Mouse (Mus musculus): ENCODE results near the gene Gpx3. TPM values are rescaled to one million over a fixed set of nuclear protein-coding genes. Genes with fewer than 3 reads are reported as not detected.
A peak's percentile ranks its signal among the peaks of the same experiment; 100 is the strongest.
"Not testable (repeated sequence)": the region's sequence is repeated elsewhere in the genome, so short reads cannot be mapped to it uniquely, and the experiment has no call there.

The Gpx3 gene
- polyA plus RNA-seq, 1 experiment from 2014 or later: 18.0 TPM

DNA sequence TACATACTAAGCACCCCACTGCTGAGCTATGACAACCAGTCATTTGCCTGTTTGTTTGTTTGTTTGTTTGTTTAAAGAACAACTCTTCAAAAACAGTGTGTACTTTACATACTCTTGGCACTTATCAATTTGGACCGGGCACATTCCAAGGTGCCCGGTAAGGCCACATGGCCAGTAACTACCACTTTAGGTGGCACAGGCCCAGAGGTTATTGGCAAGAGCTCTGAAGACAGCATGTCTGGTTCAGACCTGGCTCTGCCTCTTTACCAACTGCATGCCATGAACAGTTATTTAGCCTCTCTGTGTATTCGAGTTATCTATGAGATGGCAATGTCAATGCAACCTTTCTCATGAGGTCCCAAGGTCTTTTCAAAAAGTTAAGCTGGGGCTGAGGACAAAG is 5.6 kb upstream of the Gpx3 start:
- H3K36me3 ChIP-seq (ENCODE audit: control insufficient read depth, insufficient read depth); H3K9me3 ChIP-seq (ENCODE audit: control insufficient read depth, low read length); H3K4me3 ChIP-seq (replicated peaks; ENCODE audit: low read length); H3K4me2 ChIP-seq (ENCODE audit: low read length); H3K27me3 ChIP-seq (replicated peaks; ENCODE audit: control insufficient read depth, insufficient read depth, low read length); H3K4me1 ChIP-seq (replicated peaks; ENCODE audit: control insufficient read depth, insufficient read depth, low read length); H3K27ac ChIP-seq (ENCODE audit: low read length); ATAC-seq; H3K9ac ChIP-seq (replicated peaks; ENCODE audit: low read depth, low read length): not testable (repeated sequence)
- 88% methylated on average over 3 of the region's 3 CpGs for WGBS

DNA sequence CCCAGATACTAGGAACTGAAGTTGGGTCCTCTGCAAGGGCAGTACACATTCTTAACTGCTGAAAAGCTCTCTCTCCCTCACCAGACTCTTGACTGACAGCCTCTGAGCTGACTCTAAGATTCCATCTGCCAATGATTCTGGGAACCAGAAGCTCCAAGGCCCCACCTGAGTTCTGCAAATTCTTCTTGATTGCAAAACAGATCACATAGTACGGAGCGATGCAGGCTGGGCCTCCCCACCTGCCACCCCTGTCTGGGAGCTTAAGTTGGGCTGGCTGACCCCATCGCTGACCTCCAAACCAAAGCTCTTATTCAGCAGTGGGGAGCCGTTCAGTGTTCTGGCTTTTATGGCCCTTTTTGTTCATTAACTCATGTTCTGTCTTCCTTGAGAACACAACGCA is 4.8 kb upstream of the Gpx3 start:
- Histone ChIP-seq H3K4me3 (replicated peaks; ENCODE audit: low read length) (no peak overlapping the region), H3K9me3 (ENCODE audit: control insufficient read depth, low read length) (no peaks in the 10 kb centered on the region), H3K9ac (replicated peaks; ENCODE audit: low read depth, low read length) (no peak overlapping the region), H3K27me3 (replicated peaks; ENCODE audit: control insufficient read depth, insufficient read depth, low read length) (no peaks in the 10 kb centered on the region), H3K36me3 (ENCODE audit: control insufficient read depth, insufficient read depth) (no peaks in the 10 kb centered on the region), H3K27ac (ENCODE audit: low read length) (no peak overlapping the region), H3K4me1 (replicated peaks; ENCODE audit: control insufficient read depth, insufficient read depth, low read length) (0 out of 2 replicates have a peak, but pooled peaks cover 3% of the 10 kb centered on the region), H3K4me2 (ENCODE audit: low read length) (no peak overlapping the region)
- 56% methylated on average over 5 of the region's 5 CpGs for WGBS
- no peak for ATAC-seq

DNA sequence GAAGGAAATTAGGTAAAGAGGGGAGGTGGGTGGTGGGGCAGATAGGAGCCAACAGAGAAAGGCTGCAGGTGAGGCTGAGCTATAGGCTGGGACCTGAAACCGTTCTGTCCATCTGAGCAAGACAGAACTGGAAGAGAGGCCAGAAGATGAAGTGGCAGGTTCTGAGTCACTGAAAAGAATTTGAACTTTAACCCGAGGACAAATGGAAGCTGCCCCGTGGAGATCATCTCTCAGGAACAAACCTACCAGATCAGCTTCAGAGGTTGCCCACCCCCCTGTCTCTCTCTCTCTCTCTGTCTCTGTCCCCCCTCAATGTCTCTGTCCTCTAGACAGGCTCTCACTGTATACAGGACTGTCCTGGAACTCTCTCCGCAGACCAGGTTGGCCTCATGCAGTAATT is 2.6 kb upstream of the Gpx3 start:
- no peak overlapping the region for H3K4me3 ChIP-seq (replicated peaks; ENCODE audit: low read length)
- no peaks in the 10 kb centered on the region for H3K27me3 ChIP-seq (replicated peaks; ENCODE audit: control insufficient read depth, insufficient read depth, low read length)
- no peak overlapping the region for H3K27ac ChIP-seq (ENCODE audit: low read length)
- H3K4me1 ChIP-seq (replicated peaks; ENCODE audit: control insufficient read depth, insufficient read depth, low read length): 0 out of 2 replicates have a peak, but pooled peaks cover 3% of the 10 kb centered on the region
- no peaks in the 10 kb centered on the region for H3K36me3 ChIP-seq (ENCODE audit: control insufficient read depth, insufficient read depth)
- 82% methylated on average over 4 of the region's 4 CpGs for WGBS
- no peak overlapping the region for H3K4me2 ChIP-seq (ENCODE audit: low read length)
- no peak for ATAC-seq
- no peaks in the 10 kb centered on the region for H3K9me3 ChIP-seq (ENCODE audit: control insufficient read depth, low read length)
- H3K9ac ChIP-seq (replicated peaks; ENCODE audit: low read depth, low read length): no peak overlapping the region

GRCm38 (mm10) chr11:54903339-54903738 is 1.1 kb downstream of the Gpx3 start:
- Histone ChIP-seq H3K9me3 (ENCODE audit: control insufficient read depth, low read length) (no peaks in the 10 kb centered on the region), H3K27ac (ENCODE audit: low read length) (no peak overlapping the region), H3K4me3 (replicated peaks; ENCODE audit: low read length) (peak overlapping the region; percentile 53), H3K4me2 (ENCODE audit: low read length) (peak overlapping the region; percentile 87), H3K4me1 (replicated peaks; ENCODE audit: control insufficient read depth, insufficient read depth, low read length) (0 out of 2 replicates have a peak, but pooled peaks cover 3% of the 10 kb centered on the region), H3K9ac (replicated peaks; ENCODE audit: low read depth, low read length) (no peak overlapping the region), H3K27me3 (replicated peaks; ENCODE audit: control insufficient read depth, insufficient read depth, low read length) (no peaks in the 10 kb centered on the region), H3K36me3 (ENCODE audit: control insufficient read depth, insufficient read depth) (no peaks in the 10 kb centered on the region)
- ATAC-seq: no peak
- WGBS: 80% methylated on average over 5 of the region's 5 CpGs

- Histone ChIP-seq H3K9me3 (ENCODE audit: control insufficient read depth, low read length) (no peaks in the 10 kb centered on the region), H3K27me3 (replicated peaks; ENCODE audit: control insufficient read depth, insufficient read depth, low read length) (no peaks in the 10 kb centered on the region), H3K4me3 (replicated peaks; ENCODE audit: low read length) (no peak overlapping the region), H3K4me2 (ENCODE audit: low read length) (no peak overlapping the region), H3K9ac (replicated peaks; ENCODE audit: low read depth, low read length) (no peak overlapping the region), H3K36me3 (ENCODE audit: control insufficient read depth, insufficient read depth) (no peaks in the 10 kb centered on the region), H3K27ac (ENCODE audit: low read length) (no peak overlapping the region), H3K4me1 (replicated peaks; ENCODE audit: control insufficient read depth, insufficient read depth, low read length) (0 out of 2 replicates have a peak, but pooled peaks cover 3% of the 10 kb centered on the region)
- WGBS: 57% methylated on average over 4 of the region's 4 CpGs
- no peak for ATAC-seq
Measured at GRCm38 (mm10) chr11:54903940-54904706, 1.9 kb downstream of the Gpx3 start.

DNA sequence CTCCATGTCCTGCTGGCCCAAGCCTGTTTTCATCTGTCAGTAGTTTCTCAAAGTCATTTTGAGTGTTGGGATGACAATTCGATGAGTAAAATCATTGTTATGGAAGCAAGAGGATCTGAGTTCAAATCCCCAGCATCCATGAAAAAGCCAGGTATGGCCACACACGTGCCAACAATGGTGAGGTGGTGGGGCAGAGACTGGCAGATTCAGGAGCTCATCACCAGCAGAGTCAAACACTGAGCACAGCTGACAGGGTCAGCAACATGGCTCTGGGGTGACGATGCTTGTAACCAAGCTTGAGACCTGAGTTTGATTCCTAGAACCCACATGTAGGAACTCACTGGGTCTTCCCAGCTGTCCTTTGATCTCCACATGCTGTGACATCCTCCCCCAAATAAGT is 2.8 kb downstream of the Gpx3 start:
- 0 out of 2 replicates have a peak, but pooled peaks cover 3% of the 10 kb centered on the region for H3K4me1 ChIP-seq (replicated peaks; ENCODE audit: control insufficient read depth, insufficient read depth, low read length)
- no peaks in the 10 kb centered on the region for H3K9me3 ChIP-seq (ENCODE audit: control insufficient read depth, low read length)
- H3K4me2 ChIP-seq (ENCODE audit: low read length): no peak overlapping the region
- 87% methylated on average over 3 of the region's 3 CpGs for WGBS
- no peaks in the 10 kb centered on the region for H3K36me3 ChIP-seq (ENCODE audit: control insufficient read depth, insufficient read depth)
- H3K27me3 ChIP-seq (replicated peaks; ENCODE audit: control insufficient read depth, insufficient read depth, low read length): no peaks in the 10 kb centered on the region
- no peak for ATAC-seq
- H3K4me3 ChIP-seq (replicated peaks; ENCODE audit: low read length): no peak overlapping the region
- no peak overlapping the region for H3K9ac ChIP-seq (replicated peaks; ENCODE audit: low read depth, low read length)
- H3K27ac ChIP-seq (ENCODE audit: low read length): no peak overlapping the region

GRCm38 (mm10) chr11:54905931-54906330 is 3.7 kb downstream of the Gpx3 start:
- ATAC-seq: no peak
- Histone ChIP-seq H3K9me3 (ENCODE audit: control insufficient read depth, low read length) (no peaks in the 10 kb centered on the region), H3K27me3 (replicated peaks; ENCODE audit: control insufficient read depth, insufficient read depth, low read length) (no peaks in the 10 kb centered on the region), H3K36me3 (ENCODE audit: control insufficient read depth, insufficient read depth) (no peaks in the 10 kb centered on the region), H3K27ac (ENCODE audit: low read length) (no peak overlapping the region), H3K9ac (replicated peaks; ENCODE audit: low read depth, low read length) (no peak overlapping the region), H3K4me2 (ENCODE audit: low read length) (no peak overlapping the region), H3K4me1 (replicated peaks; ENCODE audit: control insufficient read depth, insufficient read depth, low read length) (0 out of 2 replicates have a peak, but pooled peaks cover 3% of the 10 kb centered on the region), H3K4me3 (replicated peaks; ENCODE audit: low read length) (no peak overlapping the region)
- WGBS: 80% methylated on average over 4 of the region's 4 CpGs

GRCm38 (mm10) chr11:54906466-54906865 is 4.2 kb downstream of the Gpx3 start:
- no peaks in the 10 kb centered on the region for H3K27me3 ChIP-seq (replicated peaks; ENCODE audit: control insufficient read depth, insufficient read depth, low read length)
- no peaks in the 10 kb centered on the region for H3K36me3 ChIP-seq (ENCODE audit: control insufficient read depth, insufficient read depth)
- 0 out of 2 replicates have a peak, but pooled peaks cover 3% of the 10 kb centered on the region for H3K4me1 ChIP-seq (replicated peaks; ENCODE audit: control insufficient read depth, insufficient read depth, low read length)
- no peak overlapping the region for H3K27ac ChIP-seq (ENCODE audit: low read length)
- no peak overlapping the region for H3K4me2 ChIP-seq (ENCODE audit: low read length)
- no peaks in the 10 kb centered on the region for H3K9me3 ChIP-seq (ENCODE audit: control insufficient read depth, low read length)
- WGBS: 84% methylated on average over 4 of the region's 4 CpGs
- ATAC-seq: no peak
- H3K9ac ChIP-seq (replicated peaks; ENCODE audit: low read depth, low read length): no peak overlapping the region
- no peak overlapping the region for H3K4me3 ChIP-seq (replicated peaks; ENCODE audit: low read length)

GRCm38 (mm10) chr11:54907259-54907658 is 5.0 kb downstream of the Gpx3 start:
- WGBS: 94% methylated on average over 5 of the region's 5 CpGs
- H3K4me2 ChIP-seq (ENCODE audit: low read length): no peak overlapping the region
- no peaks in the 10 kb centered on the region for H3K9me3 ChIP-seq (ENCODE audit: control insufficient read depth, low read length)
- H3K36me3 ChIP-seq (ENCODE audit: control insufficient read depth, insufficient read depth): no peaks in the 10 kb centered on the region
- no peak for ATAC-seq
- no peak overlapping the region for H3K27ac ChIP-seq (ENCODE audit: low read length)
- H3K9ac ChIP-seq (replicated peaks; ENCODE audit: low read depth, low read length): no peak overlapping the region
- H3K27me3 ChIP-seq (replicated peaks; ENCODE audit: control insufficient read depth, insufficient read depth, low read length): no peaks in the 10 kb centered on the region
- H3K4me3 ChIP-seq (replicated peaks; ENCODE audit: low read length): no peak overlapping the region
- H3K4me1 ChIP-seq (replicated peaks; ENCODE audit: control insufficient read depth, insufficient read depth, low read length): 0 out of 2 replicates have a peak, but pooled peaks cover 2% of the 10 kb centered on the region
